Mouse (Mus musculus) stomach, embryonic 16.5 days (tissue): ENCODE data around the gene Rbm8a2. TPM values are rescaled to one million over a fixed set of nuclear protein-coding genes. Genes with fewer than 3 reads are reported as not detected.
"Not testable (repeated sequence)": the region's sequence is repeated elsewhere in the genome, so short reads cannot be mapped to it uniquely, and the experiment has no call there.

Source experiments
- ATAC-seq: fragments of 200-750 bp; cut with Nextera tagmentation; 2 replicates; pipeline ENCODE4 v1.8.0; 2017; ENCODE audit warnings: moderate number of reproducible peaks, moderate TSS enrichment; ENCODE audit not compliant: insufficient read depth, low FRiP score
- H3K27ac ChIP-seq: fragments of 300-500 bp; sonication (generic); 2 replicates; pipeline ENCODE4 v1.5.1; 2014; ENCODE audit warnings: low read length
- H3K27me3 ChIP-seq: fragments of 300-500 bp; sonication (generic); 2 replicates; pipeline ENCODE4 v1.6.1; 2014; ENCODE audit warnings: low read length, control low read depth, mixed read lengths; ENCODE audit not compliant: control insufficient read depth, insufficient read depth
- H3K36me3 ChIP-seq: fragments of 300-500 bp; sonication (generic); 2 replicates; pipeline ENCODE4 v1.6.1; 2014; ENCODE audit warnings: low read length; ENCODE audit not compliant: control insufficient read depth, insufficient read depth
- H3K4me1 ChIP-seq: fragments of 300-500 bp; sonication (generic); 2 replicates; pipeline ENCODE4 v1.6.1; 2014; ENCODE audit warnings: low read length, control low read depth, mixed read lengths; ENCODE audit not compliant: control insufficient read depth, insufficient read depth
- H3K4me2 ChIP-seq: fragments of 300-500 bp; sonication (generic); 2 replicates; pipeline ENCODE4 v1.6.1; 2014; ENCODE audit warnings: low read depth, low read length, mixed read lengths
- H3K4me3 ChIP-seq: fragments of 300-500 bp; sonication (generic); replicated peaks from 2 replicates; pipeline ENCODE4 v1.5.1; 2014; ENCODE audit warnings: mild to moderate bottlenecking, low read length
- H3K9ac ChIP-seq: fragments of 300-500 bp; sonication (generic); 2 replicates; pipeline ENCODE4 v1.6.1; 2014; ENCODE audit warnings: low read length
- H3K9me3 ChIP-seq: fragments of 300-500 bp; sonication (generic); replicated peaks from 2 replicates; pipeline ENCODE4 v1.6.1; 2016; ENCODE audit warnings: low read length, control low read depth; ENCODE audit not compliant: control insufficient read depth
- WGBS: fragments of 180-500 bp; shearing (Covaris S2); extraction: QIAGEN DNeasy Blood & Tissue Kit; methylation state at CpG from one replicate; pipeline ENCODE4 v1.1.7; 2014; 5-methylcytosine and 5-hydroxymethylcytosine counted together
- polyA plus RNA-seq: library from polyadenylated mRNA; unstranded; fragments of >200 nt; fragmentation: Nextera tagmentation; extraction: Ambion mirVana; gene quantifications from 2 replicates; pipeline ENCODE4 v1.2.1, GENCODE M21; 2015

Rbm8a2 gene
- polyA plus RNA-seq, result 0.26 and 1.2 TPM in 2 replicates

- not testable (repeated sequence) for H3K4me2 ChIP-seq, H3K9me3 ChIP-seq, ATAC-seq, H3K4me3 ChIP-seq, H3K9ac ChIP-seq, H3K27ac ChIP-seq, H3K27me3 ChIP-seq, H3K36me3 ChIP-seq, H3K4me1 ChIP-seq
- 88% methylated on average over 7 of the region's 7 CpGs for WGBS
Measured at GRCm38 (mm10) chr1:175979014-175979413, at the start of gene Rbm8a2. Gene Rbm8a2, minus strand, starts transcription at chr1:175979114.

GRCm38 (mm10) chr1:176028397-176028796 lies 49.5 kb upstream of the Rbm8a2 start:
- Histone ChIP-seq H3K9ac (no peak overlapping the region), H3K27me3 (no peaks in the 10 kb centered on the region)
- 65% methylated on average over 3 of the region's 3 CpGs for WGBS

GRCm38 (mm10) chr1:176024501-176024900 lies 45.6 kb upstream of the Rbm8a2 start:
- no peak for ATAC-seq
- WGBS, result 85% methylated on average over 1 of the region's 1 CpGs

More at GRCm38 (mm10) chr1:176028397-176028796, 49.5 kb upstream of the Rbm8a2 start:
- no peaks in the 10 kb centered on the region for H3K4me1 ChIP-seq
- no peak overlapping the region for H3K4me2 ChIP-seq
- no peaks in the 10 kb centered on the region for H3K36me3 ChIP-seq
- H3K27ac ChIP-seq, result no peak overlapping the region
- H3K9me3 ChIP-seq, result no peaks in the 10 kb centered on the region
- H3K4me3 ChIP-seq, result no peak overlapping the region
- no peak for ATAC-seq

GRCm38 (mm10) chr1:176018523-176018922 lies 39.6 kb upstream of the Rbm8a2 start:
- Histone ChIP-seq H3K4me2 (no peak overlapping the region), H3K36me3 (no peaks in the 10 kb centered on the region), H3K9ac (no peak overlapping the region), H3K9me3 (no peaks in the 10 kb centered on the region), H3K27me3 (no peaks in the 10 kb centered on the region), H3K4me1 (no peaks in the 10 kb centered on the region), H3K27ac (no peak overlapping the region), H3K4me3 (no peak overlapping the region)
- no peak for ATAC-seq
- WGBS, result 88% methylated on average over 3 of the region's 3 CpGs

More at GRCm38 (mm10) chr1:176024501-176024900, 45.6 kb upstream of the Rbm8a2 start:
- H3K9me3 ChIP-seq, result no peaks in the 10 kb centered on the region
- no peak overlapping the region for H3K4me3 ChIP-seq
- H3K27me3 ChIP-seq, result no peaks in the 10 kb centered on the region
- H3K4me2 ChIP-seq, result no peak overlapping the region
- H3K27ac ChIP-seq, result no peak overlapping the region
- no peak overlapping the region for H3K9ac ChIP-seq
- no peaks in the 10 kb centered on the region for H3K4me1 ChIP-seq
- no peaks in the 10 kb centered on the region for H3K36me3 ChIP-seq

- no peak overlapping the region for H3K4me2 ChIP-seq
- no peak overlapping the region for H3K9ac ChIP-seq
- ATAC-seq, result no peak
- H3K4me3 ChIP-seq, result no peak overlapping the region
- H3K27ac ChIP-seq, result no peak overlapping the region
- no peaks in the 10 kb centered on the region for H3K27me3 ChIP-seq
- no peaks in the 10 kb centered on the region for H3K4me1 ChIP-seq
- no peaks in the 10 kb centered on the region for H3K36me3 ChIP-seq
- no peaks in the 10 kb centered on the region for H3K9me3 ChIP-seq
- WGBS, result 63% methylated on average over 3 of the region's 3 CpGs
Measured at GRCm38 (mm10) chr1:176016076-176016475, 37.2 kb upstream of the Rbm8a2 start.

GRCm38 (mm10) chr1:176013497-176014268 lies 34.8 kb upstream of the Rbm8a2 start:
- no peak overlapping the region for H3K9ac ChIP-seq
- no peak overlapping the region for H3K4me2 ChIP-seq
- no peaks in the 10 kb centered on the region for H3K36me3 ChIP-seq
- H3K4me1 ChIP-seq, result no peaks in the 10 kb centered on the region
- no peak for ATAC-seq
- no peaks in the 10 kb centered on the region for H3K9me3 ChIP-seq
- 31% methylated on average over 3 of the region's 3 CpGs for WGBS
- H3K27me3 ChIP-seq, result no peaks in the 10 kb centered on the region
- H3K27ac ChIP-seq, result no peak overlapping the region
- no peak overlapping the region for H3K4me3 ChIP-seq

- Histone ChIP-seq H3K4me3 (no peak overlapping the region), H3K9me3 (no peaks in the 10 kb centered on the region), H3K27me3 (no peaks in the 10 kb centered on the region), H3K4me2 (no peak overlapping the region), H3K36me3 (no peaks in the 10 kb centered on the region), H3K4me1 (no peaks in the 10 kb centered on the region), H3K27ac (no peak overlapping the region), H3K9ac (no peak overlapping the region)
- ATAC-seq, result no peak
Measured at GRCm38 (mm10) chr1:176011535-176011934, 32.6 kb upstream of the Rbm8a2 start.

GRCm38 (mm10) chr1:176011072-176011471 lies 32.2 kb upstream of the Rbm8a2 start:
- Histone ChIP-seq H3K27ac (no peak overlapping the region), H3K27me3 (no peaks in the 10 kb centered on the region), H3K4me1 (no peaks in the 10 kb centered on the region), H3K4me2 (no peak overlapping the region), H3K9me3 (no peaks in the 10 kb centered on the region), H3K36me3 (no peaks in the 10 kb centered on the region), H3K9ac (no peak overlapping the region), H3K4me3 (no peak overlapping the region)
- ATAC-seq, result no peak

- WGBS, result 82% methylated on average over 2 of the region's 2 CpGs
- ATAC-seq, result no peak
- no peaks in the 10 kb centered on the region for H3K36me3 ChIP-seq
- H3K27ac ChIP-seq, result no peak overlapping the region
- H3K4me2 ChIP-seq, result no peak overlapping the region
- H3K9me3 ChIP-seq, result no peaks in the 10 kb centered on the region
- no peak overlapping the region for H3K9ac ChIP-seq
- no peak overlapping the region for H3K4me3 ChIP-seq
- H3K4me1 ChIP-seq, result no peaks in the 10 kb centered on the region
- no peaks in the 10 kb centered on the region for H3K27me3 ChIP-seq
Measured at GRCm38 (mm10) chr1:176008411-176008810, 29.5 kb upstream of the Rbm8a2 start.
